Mouse (Mus musculus): ENCODE measurements around the gene Chek2. TPM values are rescaled to one million over a fixed set of nuclear protein-coding genes. Genes with fewer than 3 reads are reported as not detected.

Chek2 gene
- 3.7 and 5.0 TPM in 2 replicates for polyA plus RNA-seq (2015; fragmentation: Nextera tagmentation; extraction: Ambion mirVana)

GRCm38 (mm10) chr5:110839678-110840365, at the start of gene Chek2, which contains the start of gene Hscb:
Gene Chek2 (plus strand): TSS chr5:110839979.
Gene Hscb (minus strand): TSS chr5:110839777.

GRCm38 (mm10) chr5:110809667-110810325, 30.0 kb upstream of the Chek2 start, which contains the start of gene Ulk1:
Gene Ulk1 (minus strand): TSS chr5:110810097.

GRCm38 (mm10) chr5:110879584-110880374, 40.0 kb downstream of the Chek2 start, which contains the start of gene Ttc28:
Gene Ttc28 (plus strand): TSS chr5:110879803.

Other genes with a start within 250 kb of the Chek2 start
- 34.7 and 40.7 TPM in 2 replicates for gene Noc4l, start 186.6 kb upstream of the Chek2 start, polyA plus RNA-seq (2015; fragmentation: Nextera tagmentation; extraction: Ambion mirVana)
- gene Ddx51, start 186.5 kb upstream of the Chek2 start, polyA plus RNA-seq (2015; fragmentation: Nextera tagmentation; extraction: Ambion mirVana) = 16.1 and 16.2 TPM in 2 replicates
- 30.3 and 31.6 TPM in 2 replicates for gene Ep400, start 69.3 kb upstream of the Chek2 start, polyA plus RNA-seq (2015; fragmentation: Nextera tagmentation; extraction: Ambion mirVana)
- gene Pus1, start 59.3 kb upstream of the Chek2 start, polyA plus RNA-seq (2015; fragmentation: Nextera tagmentation; extraction: Ambion mirVana) = 21.0 and 22.4 TPM in 2 replicates
- gene Ulk1, start 29.9 kb upstream of the Chek2 start, polyA plus RNA-seq (2015; fragmentation: Nextera tagmentation; extraction: Ambion mirVana) = 15.6 and 20.5 TPM in 2 replicates
- 13.9 and 14.6 TPM in 2 replicates for gene Hscb, start 202 bp upstream of the Chek2 start, polyA plus RNA-seq (2015; fragmentation: Nextera tagmentation; extraction: Ambion mirVana)
- 11.6 and 13.9 TPM in 2 replicates for gene Ttc28, start 39.8 kb downstream of the Chek2 start, polyA plus RNA-seq (2015; fragmentation: Nextera tagmentation; extraction: Ambion mirVana)

Data from neural tube, postnatal 0 days (tissue).